Mouse (Mus musculus) left cerebral cortex, adult 8-10 months (tissue): Measurements from ENCODE around the gene Macrod2. TPM values are rescaled to one million over a fixed set of nuclear protein-coding genes. Genes with fewer than 3 reads are reported as not detected.

Experiments used
- DNase-seq, 2 experiments: peaks; one replicate each; pipeline ENCODE4 v3.0.0; 2022; ENCODE audit warnings: low spot score in 2 of 2
- total RNA-seq, 4 experiments: library from RNA; stranded (reverse); gene quantifications; 2 replicates each; pipeline ENCODE4 v1.2.4; 2022

Macrod2 gene
- total RNA-seq, 4 experiments from 2014 or later: 48.9 to 57.5 (median 51.2) TPM

GRCm38 (mm10) chr2:141286110-141286747, 891.1 kb downstream of the Macrod2 start:
- DNase-seq: no peak

GRCm38 (mm10) chr2:141288494-141288893, 893.4 kb downstream of the Macrod2 start:
- DNase-seq: no peak

GRCm38 (mm10) chr2:141289059-141289713, 894.1 kb downstream of the Macrod2 start:
- DNase-seq: no peak

DNA sequence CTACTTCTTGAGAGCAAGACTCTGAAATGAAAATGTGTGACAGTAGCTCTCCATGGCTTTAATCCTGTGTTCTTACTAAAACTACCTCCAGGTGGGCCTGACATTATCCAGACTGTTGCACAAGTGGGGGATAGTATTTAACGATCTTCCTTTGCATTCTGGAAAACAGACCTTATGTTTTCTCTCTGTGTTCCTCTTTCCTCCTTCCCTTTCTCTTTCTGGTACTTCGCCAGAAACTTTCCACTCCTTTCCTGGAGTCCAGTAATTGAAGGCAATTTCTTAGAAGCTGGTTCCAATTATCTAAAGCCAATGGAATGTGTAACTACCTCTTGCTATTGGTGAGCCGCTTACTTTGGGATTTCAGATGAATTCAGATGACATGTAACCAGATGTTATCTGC, 897.7 kb downstream of the Macrod2 start:
- no peak for DNase-seq

DNA sequence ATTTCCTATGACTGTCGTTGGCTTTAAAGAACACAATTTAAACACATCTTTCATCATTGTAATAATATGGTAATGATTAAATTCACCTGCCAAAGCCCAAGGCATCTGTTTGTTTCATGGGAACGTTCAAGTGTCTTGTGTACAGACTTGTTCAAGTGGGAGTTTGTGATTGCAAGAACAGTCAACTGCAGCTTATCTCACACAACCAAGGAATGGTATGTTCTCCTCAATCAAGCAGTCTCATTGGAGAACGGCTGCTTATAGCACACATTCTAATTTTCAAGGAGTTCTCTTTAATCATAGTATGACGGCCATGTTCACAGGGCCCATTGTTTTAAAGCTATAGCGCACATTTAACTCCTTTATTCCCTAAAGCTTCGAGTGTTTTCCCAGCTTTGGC, 904.1 kb downstream of the Macrod2 start:
- no peak for DNase-seq

DNA sequence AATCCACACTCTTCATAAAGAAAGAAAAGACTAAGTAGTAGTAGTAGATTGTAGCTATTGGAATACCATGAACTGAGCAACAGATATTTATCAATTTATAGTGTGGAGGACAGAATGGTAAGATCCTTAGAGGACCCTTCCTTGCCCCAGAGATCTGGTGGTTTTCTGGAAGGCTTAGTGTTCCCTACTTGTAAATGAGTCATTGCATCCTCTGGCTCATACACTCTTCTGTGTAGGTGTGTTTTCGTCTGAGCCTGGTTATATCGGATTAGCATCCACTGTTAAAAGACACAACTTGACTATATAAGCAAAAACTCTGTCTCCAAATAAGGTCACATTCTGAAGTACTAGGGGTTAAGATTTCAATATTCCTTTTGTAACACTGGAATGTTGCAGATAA, 905.9 kb downstream of the Macrod2 start:
- no peak for DNase-seq

- DNase-seq: no peak
These were observed 913.3 kb downstream of the Macrod2 start for GRCm38 (mm10) chr2:141308406-141308805.

DNA sequence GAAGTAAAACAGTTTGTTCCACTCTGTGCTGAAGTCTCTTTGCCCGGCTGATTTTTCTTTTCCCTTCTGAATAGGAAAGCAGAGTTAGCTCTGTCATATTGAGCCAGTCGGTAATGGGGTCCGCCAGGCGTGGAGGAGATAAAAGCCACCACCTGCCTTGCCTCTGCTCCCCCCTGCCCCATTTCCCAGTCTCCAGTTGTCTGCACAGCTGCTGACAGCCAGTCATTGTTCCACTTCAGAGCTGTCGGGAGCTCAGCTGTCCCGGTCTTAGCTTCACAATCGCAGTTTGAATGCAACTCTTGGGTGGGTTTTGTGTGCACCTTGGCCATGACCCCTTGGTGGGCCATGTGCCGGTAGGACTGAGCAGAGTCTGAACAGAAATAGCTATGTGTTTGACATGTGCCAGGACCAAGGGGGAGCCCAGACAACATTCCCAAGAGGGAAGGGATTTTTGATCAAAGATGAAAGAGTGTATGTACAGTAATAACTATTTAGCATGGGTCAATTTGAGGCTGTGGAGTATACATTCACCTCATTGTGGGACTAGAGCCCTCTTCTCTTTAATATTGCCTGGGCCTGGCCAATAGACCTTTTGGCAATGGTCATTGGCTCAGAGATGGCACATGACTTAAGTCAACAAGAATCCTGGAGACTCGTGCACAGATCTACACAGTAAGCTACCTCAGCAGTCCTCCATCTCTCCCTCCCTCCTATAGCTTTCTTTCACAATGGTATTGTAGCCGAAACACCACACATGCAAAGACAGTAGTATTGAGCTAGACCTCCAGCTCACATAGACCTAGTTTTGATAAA, 917.2 kb downstream of the Macrod2 start:
- no peak for DNase-seq

GRCm38 (mm10) chr2:141315349-141315748, 920.2 kb downstream of the Macrod2 start:
- no peak for DNase-seq

GRCm38 (mm10) chr2:141323956-141324460, 928.9 kb downstream of the Macrod2 start:
- no peak for DNase-seq

DNA sequence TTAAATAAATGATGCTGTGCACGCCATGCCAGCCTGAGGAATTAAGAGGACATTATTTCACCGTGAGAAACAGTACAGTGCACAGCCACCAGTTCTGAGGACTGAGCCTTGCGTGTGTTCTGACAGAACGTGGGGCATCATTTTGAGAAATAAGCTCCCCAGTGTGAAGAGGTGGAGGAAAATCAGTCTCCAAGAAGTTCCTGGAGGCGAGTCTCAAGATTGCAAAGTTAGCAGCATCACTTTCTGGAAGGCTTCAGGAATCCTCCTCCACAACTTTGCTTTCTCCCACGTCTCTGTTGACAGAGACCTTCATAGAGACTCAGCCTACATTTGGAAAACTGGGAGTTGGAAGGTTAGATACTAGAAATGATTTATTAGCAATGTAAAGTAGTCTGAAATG, 932.2 kb downstream of the Macrod2 start:
- peak in 1 of 2 experiments; percentile 13 for DNase-seq

DNA sequence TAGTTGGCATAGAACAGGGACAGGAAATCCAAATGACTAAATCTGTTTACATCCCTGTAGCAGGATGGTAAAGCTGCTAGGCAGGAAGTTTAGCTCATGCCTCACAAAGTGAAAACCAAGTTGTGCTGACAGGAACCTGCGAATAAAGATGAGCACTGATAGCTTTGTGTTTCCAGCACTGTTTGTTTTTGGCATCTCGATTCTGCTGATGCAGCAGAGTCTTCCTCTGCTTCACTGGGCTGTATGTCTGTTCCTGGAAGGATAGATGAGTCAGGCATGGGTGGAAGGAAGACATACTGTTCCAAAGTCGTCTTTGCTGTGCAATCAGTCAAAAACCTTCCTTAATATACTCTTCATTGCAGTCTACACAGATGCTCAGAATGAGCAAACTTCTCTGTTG, 942.6 kb downstream of the Macrod2 start:
- DNase-seq: peak in 1 of 2 experiments; percentile 10

DNA sequence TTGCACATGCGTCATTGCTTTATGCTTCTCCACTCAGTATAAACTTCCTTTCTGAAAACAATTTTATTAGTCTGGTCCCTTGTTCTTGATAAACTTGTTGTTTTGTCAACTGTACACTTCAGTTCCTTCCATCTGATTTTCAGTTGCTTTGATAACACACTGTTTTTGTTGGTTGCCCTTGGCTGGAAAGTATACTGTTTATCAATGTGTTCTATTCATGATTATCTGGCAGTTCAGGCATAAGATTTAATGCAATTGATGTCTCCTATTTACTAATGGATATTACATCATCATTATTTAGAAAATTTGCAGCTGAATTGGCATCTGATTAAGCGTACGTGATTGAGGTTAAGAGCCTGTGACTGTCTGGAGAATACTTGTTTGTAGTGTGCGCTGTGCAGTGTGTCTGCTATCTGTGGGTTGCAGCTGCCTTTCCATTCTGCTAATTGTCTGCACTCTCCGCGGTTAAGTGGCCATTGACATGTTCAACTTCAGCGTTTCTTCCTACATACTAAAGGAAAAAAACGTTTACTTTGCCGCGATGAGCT, 949.0 kb downstream of the Macrod2 start:
- no peak for DNase-seq

DNA sequence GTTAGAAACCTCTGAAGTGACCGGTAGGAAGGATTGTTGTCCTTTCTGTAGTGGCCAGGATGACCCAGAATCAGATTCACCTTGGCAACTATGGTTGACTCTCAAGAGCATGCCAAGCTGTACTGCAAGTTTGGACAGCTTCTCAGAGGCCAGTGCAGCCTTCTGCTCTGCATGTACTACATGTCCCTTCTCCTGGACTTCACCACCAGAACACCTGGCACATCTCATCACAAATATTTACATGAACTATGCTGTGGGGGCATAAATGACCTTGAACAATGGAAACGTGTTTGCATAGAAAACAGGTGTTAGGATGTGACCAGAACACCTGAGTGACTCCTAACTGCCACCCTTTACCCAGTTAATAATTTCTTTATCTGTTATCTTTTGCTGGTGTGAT, 957.5 kb downstream of the Macrod2 start:
- no peak for DNase-seq

- DNase-seq: no peak
These were observed 993.5 kb downstream of the Macrod2 start for GRCm38 (mm10) chr2:141388632-141389031.

- DNase-seq: no peak
These were observed 996.1 kb downstream of the Macrod2 start for GRCm38 (mm10) chr2:141391229-141391628.

DNA sequence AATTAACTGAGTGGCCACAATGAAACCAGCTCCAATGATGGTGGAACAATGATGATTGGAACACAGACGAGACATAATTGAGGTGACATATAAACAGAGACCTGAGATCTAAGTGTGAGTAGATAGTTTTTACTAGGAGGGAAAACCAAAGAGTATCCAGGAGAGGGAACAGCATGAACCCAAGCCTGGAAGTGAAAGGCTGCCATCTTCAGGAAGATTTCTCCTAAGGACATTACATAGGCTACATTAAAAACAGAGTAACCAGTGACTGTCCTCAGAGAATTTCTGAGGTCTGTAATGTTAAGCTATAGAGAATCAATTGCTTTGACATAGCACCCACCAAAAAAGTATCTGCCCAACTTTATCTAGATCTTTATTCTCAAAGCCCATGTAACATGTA, 999.7 kb downstream of the Macrod2 start:
- DNase-seq: no peak

GRCm38 (mm10) chr2:141408766-141409165, 1013.7 kb downstream of the Macrod2 start:
- DNase-seq: no peak

DNA sequence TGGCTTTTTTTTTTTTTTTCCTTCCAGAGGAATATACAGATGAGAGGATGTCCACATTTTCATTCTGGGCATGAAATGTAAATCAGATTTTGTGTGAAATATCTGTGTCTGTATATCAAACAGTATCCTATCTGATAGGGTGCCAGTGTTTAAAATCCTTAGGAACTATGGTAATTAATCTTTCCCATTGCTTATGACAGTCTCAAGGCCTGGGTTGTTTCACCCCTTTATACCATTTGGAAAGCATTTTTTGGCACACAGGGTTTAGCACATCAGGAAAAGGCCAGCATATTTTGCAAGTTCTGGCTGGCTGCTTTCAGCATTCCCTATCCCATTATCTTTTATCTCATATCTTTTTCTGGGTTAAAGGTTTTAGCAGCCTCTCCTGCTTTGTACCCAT, 1021.3 kb downstream of the Macrod2 start:
- DNase-seq: no peak

DNA sequence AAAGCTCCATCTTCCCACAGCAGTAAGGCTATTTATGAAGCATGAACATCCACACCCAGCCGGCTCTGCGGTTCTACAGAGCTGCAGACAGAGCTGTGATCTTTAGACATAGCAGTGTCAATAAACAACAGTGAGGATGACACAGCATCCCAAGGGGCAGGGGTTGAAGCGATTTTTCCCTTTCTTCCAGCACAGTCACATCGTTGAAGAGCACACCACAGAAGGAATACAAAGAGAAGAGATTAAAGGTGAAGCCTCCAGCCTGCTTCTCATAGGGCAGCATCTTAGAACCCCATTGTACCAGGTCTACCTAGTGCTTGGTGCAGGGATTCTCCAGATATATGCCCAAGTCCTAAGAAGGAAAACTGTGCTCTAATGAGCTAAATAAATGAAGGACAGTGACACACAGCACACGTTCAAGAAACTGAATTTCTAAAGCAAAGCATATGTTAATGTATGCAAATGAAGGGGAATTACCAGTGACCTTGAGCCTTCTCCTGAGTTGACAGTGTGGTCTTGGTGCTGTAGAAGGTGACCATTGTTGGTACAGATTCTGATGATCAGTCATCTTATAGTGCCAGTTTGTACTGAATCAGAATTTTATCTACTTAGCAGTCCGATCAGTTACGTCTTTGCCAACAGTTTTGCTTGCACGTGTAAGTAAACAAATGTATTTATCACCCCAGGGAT, 1021.9 kb downstream of the Macrod2 start:
- no peak for DNase-seq

DNA sequence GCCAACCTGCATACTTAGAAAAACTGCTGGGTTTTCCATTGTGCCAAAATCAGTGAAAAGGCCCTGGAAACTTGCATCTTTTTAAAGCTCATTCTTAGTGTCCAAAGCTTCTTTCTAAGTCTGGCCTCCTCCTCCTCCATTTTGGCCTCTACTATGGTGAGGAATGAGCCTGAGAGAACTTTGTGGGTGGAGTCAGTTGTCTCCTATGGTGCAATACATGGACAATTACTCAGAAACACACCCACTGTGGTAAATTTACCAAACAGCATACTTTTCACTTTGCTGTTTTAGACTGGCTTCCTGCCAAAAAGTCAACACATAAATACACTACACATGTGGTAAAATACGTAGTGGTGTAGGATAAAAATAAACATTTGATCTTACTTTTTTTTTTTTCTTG, 1024.7 kb downstream of the Macrod2 start:
- DNase-seq: no peak
